Mouse (Mus musculus): ENCODE data around the gene 4930519P11Rik. TPM values are rescaled to one million over a fixed set of nuclear protein-coding genes. Genes with fewer than 3 reads are reported as not detected.

Gene 4930519P11Rik
- total RNA-seq, 2 experiments from 2014 or later = not detected

GRCm38 (mm10) chr2:154642712-154643385 is 29.6 kb upstream of the 4930519P11Rik start:
- TF ChIP-seq CTCF (conservative IDR thresholded peaks at IDR 0.05) = peak; percentile 47
- no peak for DNase-seq (ENCODE audit: low spot score in 2 of 2)
- Histone ChIP-seq H3K27ac (no peak overlapping the region), H3K4me3 (no peak overlapping the region)

DNA sequence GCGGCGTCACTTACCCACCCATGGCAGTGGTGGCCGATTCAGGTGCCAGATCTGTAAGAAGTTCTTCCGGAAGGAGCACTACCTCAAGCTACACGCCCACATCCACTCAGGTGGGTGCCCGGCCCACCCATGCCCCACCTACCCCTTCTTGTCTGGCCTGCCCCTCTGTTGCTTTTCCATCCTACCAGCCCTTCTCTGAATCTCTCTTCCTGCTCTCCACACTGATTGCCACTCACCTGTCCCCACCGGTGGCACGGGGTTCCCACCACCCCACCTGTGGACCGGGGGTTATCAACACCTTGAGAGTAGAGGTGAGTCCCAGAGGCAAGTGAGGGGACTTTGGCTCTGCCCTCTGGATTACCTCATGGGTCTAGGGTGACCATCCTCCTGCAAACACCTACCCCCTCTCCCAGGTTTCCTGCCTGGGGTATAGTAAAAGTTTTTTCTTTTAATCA is 28.8 kb upstream of the 4930519P11Rik start:
- no peak for TF ChIP-seq CTCF (conservative IDR thresholded peaks at IDR 0.05)
- no peak for DNase-seq (ENCODE audit: low spot score in 2 of 2)
- H3K27ac ChIP-seq = no peak overlapping the region

DNA sequence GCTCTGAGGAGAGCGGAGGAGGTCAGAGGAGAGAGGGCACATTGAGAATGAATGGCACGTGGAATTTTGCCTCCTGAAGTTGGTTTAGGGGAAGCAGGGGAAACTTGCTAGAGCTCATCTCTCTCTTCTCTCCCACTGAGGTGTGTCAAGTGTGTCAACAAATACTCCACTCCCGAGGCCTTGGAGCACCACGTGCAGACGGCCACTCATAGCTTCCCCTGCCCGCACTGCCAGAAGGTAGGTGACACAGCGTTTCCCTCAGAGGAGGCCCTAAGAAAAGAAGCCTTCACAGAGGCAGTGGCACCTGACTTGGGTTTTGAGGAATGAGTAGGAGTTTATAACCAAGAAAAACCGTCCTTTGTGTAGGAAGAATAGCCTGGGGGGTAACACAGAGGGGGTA is 27.9 kb upstream of the 4930519P11Rik start:
- no peak for DNase-seq (ENCODE audit: low spot score in 2 of 2)
- TF ChIP-seq CTCF (conservative IDR thresholded peaks at IDR 0.05) = no peak
- no peak overlapping the region for H3K27ac ChIP-seq
- H3K4me3 ChIP-seq = no peak overlapping the region

More for the DNA sequence above, 28.8 kb upstream of the 4930519P11Rik start:
- no peak overlapping the region for H3K4me3 ChIP-seq

GRCm38 (mm10) chr2:154639115-154639514 is 25.9 kb upstream of the 4930519P11Rik start:
- no peak for DNase-seq (ENCODE audit: low spot score in 2 of 2)
- Histone ChIP-seq H3K4me3 (no peak overlapping the region), H3K27ac (no peak overlapping the region)
- no peak for TF ChIP-seq CTCF (conservative IDR thresholded peaks at IDR 0.05)

GRCm38 (mm10) chr2:154638521-154638920 is 25.3 kb upstream of the 4930519P11Rik start:
- TF ChIP-seq CTCF (conservative IDR thresholded peaks at IDR 0.05) = peak; percentile 44
- Histone ChIP-seq H3K4me3 (no peak overlapping the region), H3K27ac (no peak overlapping the region)
- DNase-seq (ENCODE audit: low spot score in 2 of 2) = no peak

GRCm38 (mm10) chr2:154635826-154636225 is 22.6 kb upstream of the 4930519P11Rik start:
- H3K27ac ChIP-seq = no peak overlapping the region
- no peak overlapping the region for H3K4me3 ChIP-seq
- TF ChIP-seq CTCF (conservative IDR thresholded peaks at IDR 0.05) = no peak
- no peak for DNase-seq (ENCODE audit: low spot score in 2 of 2)

DNA sequence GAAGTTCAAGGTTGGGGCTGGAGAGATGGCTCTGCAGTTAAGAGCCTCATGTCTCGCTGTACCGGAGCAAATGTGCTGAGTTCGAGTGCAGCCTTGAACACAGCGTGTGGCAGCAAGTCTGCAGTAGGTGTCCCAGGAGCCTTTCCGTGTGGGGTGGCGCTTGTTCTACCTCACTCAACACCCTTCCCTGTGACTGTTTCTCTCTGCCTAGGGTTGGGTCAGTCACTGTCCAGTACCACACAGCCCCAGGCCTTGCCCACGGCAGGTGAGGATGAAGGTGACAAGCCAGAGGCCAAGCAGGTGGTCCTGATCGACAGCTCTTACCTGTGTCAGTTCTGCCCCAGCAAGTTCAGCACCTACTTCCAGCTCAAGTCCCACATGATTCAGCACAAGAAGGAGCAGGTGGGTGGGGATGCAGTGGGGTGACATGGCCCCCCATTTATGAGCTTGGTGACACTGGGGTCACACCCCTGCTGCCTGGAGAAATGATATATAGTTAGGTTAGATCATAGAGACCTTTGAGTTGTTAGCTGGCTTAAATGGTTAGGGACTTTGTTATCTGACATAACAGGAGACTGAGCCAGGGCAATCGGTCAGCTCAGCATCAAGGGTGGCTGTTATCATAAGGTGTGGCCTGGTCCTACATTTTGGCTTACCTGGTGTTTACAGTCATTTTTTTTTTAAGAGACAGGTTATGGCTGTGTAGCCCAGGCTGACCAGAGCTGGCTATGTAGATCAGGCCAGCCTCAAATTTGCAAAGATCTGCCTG is 20.8 kb upstream of the 4930519P11Rik start:
- no peak for DNase-seq (ENCODE audit: low spot score in 2 of 2)
- H3K27ac ChIP-seq = no peak overlapping the region
- no peak for TF ChIP-seq CTCF (conservative IDR thresholded peaks at IDR 0.05)
- H3K4me3 ChIP-seq = no peak overlapping the region

DNA sequence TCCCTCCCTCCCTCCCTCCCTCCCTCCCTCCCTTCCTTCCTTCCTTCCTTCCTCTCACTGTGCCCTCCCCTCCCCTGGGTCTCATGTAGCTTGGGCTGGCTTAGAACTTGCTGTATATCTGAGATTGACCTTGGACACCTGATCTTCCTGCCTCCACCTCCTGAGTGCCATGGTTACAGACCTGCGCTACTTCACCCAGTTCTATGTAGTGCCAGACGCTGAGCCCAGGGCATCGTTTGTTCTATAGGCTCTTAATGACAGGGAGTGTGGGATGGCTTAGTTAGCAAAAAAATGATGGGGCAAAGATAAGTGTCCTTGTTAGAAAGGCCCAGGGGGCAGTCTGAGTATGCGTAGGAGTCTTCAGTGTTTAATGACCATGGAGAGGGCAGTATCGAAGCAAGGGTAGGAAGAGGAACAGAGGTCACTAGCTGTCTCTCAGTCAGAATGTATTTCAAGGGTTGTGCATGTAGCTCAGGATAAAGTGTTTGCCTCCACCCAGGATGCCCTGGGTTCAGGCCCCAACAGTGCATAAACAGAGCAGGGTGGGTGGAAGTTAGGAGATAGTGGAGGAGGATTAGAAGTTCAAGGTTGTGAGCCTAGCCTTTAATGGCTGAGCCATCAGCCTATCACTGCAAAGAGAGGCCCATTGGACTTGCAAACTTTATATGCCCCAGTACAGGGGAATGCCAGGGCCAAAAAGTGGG is 20.0 kb upstream of the 4930519P11Rik start:
- Histone ChIP-seq H3K27ac (no peak overlapping the region), H3K4me3 (no peak overlapping the region)
- DNase-seq (ENCODE audit: low spot score in 2 of 2) = no peak
- TF ChIP-seq CTCF (conservative IDR thresholded peaks at IDR 0.05) = no peak

DNA sequence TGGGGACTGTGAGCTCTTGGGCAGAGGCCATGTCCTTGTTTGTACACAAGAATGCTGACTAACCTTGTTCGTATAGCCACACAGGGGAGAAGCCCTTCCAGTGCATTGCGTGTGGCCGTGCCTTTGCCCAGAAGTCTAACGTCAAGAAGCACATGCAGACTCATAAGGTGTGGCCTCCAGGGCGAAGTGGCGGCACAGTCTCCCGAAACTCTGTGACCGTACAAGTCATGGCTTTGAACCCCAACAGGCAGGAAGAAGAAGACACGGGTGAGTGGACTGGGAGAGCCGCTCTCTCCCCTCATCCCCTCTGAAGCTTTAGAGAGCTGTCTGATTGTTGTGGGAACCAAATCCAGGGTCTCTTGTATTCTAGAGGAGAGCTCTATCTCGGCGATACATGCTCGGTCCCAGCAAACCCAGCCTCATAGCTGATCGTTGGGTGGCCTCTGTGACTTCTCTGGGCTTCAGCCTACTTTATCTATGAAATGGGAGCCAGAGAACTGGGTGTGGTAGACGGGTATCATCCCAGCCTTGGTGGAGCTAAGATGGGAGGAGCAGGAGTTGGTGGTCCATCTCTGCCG is 19.1 kb upstream of the 4930519P11Rik start:
- H3K4me3 ChIP-seq = no peak overlapping the region
- TF ChIP-seq CTCF (conservative IDR thresholded peaks at IDR 0.05) = no peak
- H3K27ac ChIP-seq = no peak overlapping the region
- DNase-seq (ENCODE audit: low spot score in 2 of 2) = no peak

DNA sequence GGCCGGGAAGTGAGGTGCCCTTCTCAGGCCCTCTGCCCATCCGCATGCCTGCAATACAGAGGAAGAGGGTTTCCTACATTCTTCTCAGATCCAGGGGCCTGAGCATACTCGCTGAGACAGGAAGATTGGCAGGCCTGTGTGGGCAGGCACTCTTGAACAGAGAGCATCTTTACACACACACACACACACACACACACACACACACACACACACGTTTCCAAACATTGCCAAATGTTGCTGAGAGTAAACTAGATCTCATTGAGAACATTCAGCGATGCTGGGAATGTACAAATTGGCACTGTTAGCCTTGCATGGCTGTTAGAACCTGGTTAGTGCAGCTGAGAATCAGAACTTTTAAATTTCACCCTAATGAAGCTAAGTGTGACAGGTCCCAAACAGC is 17.3 kb upstream of the 4930519P11Rik start:
- DNase-seq (ENCODE audit: low spot score in 2 of 2) = peak; percentile 43 to 57
- no peak for TF ChIP-seq CTCF (conservative IDR thresholded peaks at IDR 0.05)
- H3K4me3 ChIP-seq = no peak overlapping the region
- H3K27ac ChIP-seq = no peak overlapping the region

DNA sequence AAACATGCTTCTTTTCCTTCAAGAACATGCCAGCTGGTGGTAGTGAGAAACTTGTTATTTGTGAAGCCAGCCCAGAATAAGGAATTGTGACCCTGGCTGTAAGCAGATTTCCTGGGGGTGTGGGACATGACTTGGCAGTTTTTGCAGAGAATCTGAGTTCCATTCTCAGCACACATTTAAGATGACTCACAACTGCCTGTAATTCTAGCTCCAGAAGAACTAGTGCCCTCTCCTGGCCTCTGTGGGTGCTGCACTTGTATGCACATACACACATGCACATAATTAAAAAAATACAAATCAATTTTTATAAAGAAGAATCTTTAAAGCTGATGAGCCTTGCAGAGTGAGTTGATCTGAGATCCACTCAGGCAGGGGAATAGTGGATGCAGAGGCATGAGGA is 10.9 kb upstream of the 4930519P11Rik start:
- Histone ChIP-seq H3K4me3 (no peak overlapping the region), H3K27ac (no peak overlapping the region)
- no peak for DNase-seq (ENCODE audit: low spot score in 2 of 2)
- peak; percentile 61 for TF ChIP-seq CTCF (conservative IDR thresholded peaks at IDR 0.05)

- H3K27ac ChIP-seq = no peak overlapping the region
- DNase-seq (ENCODE audit: low spot score in 2 of 2) = no peak
- no peak overlapping the region for H3K4me3 ChIP-seq
- TF ChIP-seq CTCF (conservative IDR thresholded peaks at IDR 0.05) = no peak
Measured at GRCm38 (mm10) chr2:154621684-154622083, 8.4 kb upstream of the 4930519P11Rik start.

DNA sequence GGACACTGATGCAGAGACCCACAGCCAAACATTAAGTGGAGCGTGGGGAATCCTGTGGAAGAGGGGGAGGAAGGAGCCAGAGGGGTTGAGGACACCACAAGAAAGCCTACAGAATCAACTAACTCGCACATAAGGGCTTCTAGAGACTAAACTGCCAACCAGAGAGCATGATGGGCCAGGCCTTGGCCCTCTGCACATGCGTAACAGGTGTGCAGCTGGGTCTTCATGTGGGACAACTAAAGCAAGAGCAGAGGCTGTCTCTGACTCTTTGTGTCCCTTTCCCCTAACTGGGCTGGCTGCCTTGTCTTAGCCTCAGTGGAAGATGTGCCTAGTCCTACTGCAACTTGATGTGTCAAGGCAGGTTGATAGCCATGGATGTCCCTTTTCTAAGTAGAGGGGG is 3.8 kb upstream of the 4930519P11Rik start:
- no peak overlapping the region for H3K27ac ChIP-seq
- no peak overlapping the region for H3K4me3 ChIP-seq
- no peak for TF ChIP-seq CTCF (conservative IDR thresholded peaks at IDR 0.05)
- no peak for DNase-seq (ENCODE audit: low spot score in 2 of 2)
